Mouse (Mus musculus) MEL (cell line): ENCODE measurements around the gene Kcnh7.
A peak's percentile ranks its signal among the peaks of the same experiment; 100 is the strongest.

Experiments
- CTCF ChIP-seq, 3 experiments: IDR thresholded peaks in 2 of 3; conservative IDR thresholded peaks in 1 of 3; 2 replicates each; pipeline ENCODE4 v1.5.1; 2011 to 2012; ENCODE audit warnings: low read length in 3 of 3, low read depth in 2 of 3, mild to moderate bottlenecking in 2 of 3, improper control_type of control experiment in 1 of 3, inconsistent platforms in 1 of 3, mixed read lengths in 1 of 3, moderate library complexity in 1 of 3; ENCODE audit not compliant: control insufficient read depth in 1 of 3, insufficient read depth in 1 of 3, poor library complexity in 1 of 3, severe bottlenecking in 1 of 3
- EP300 ChIP-seq, 2 experiments: IDR thresholded peaks; 2 replicates each; pipeline ENCODE4 v1.6.1; 2011; ENCODE audit warnings: improper control_type of control experiment in 2 of 2, low read length in 2 of 2, low read depth in 1 of 2, mild to moderate bottlenecking in 1 of 2
- ETS1 ChIP-seq: IDR thresholded peaks from 2 replicates; pipeline ENCODE4 v1.6.1; 2012; ENCODE audit warnings: low read depth, mild to moderate bottlenecking, inconsistent platforms, low read length, improper control_type of control experiment, moderate library complexity
- HCFC1 ChIP-seq: IDR thresholded peaks from 2 replicates; pipeline ENCODE4 v1.6.1; 2012; ENCODE audit warnings: low read depth, mild to moderate bottlenecking, inconsistent platforms, low read length, improper control_type of control experiment, moderate library complexity
- POLR2A ChIP-seq, 2 experiments: IDR thresholded peaks; 2 replicates each; pipeline ENCODE4 v1.6.1; 2011 to 2012; ENCODE audit warnings: low read length in 2 of 2, mild to moderate bottlenecking in 2 of 2, control low read depth in 1 of 2, improper control_type of control experiment in 1 of 2, low read depth in 1 of 2, moderate library complexity in 1 of 2; ENCODE audit not compliant: control insufficient read depth in 1 of 2, insufficient read depth in 1 of 2, poor library complexity in 1 of 2
- SIN3A ChIP-seq: IDR thresholded peaks from 2 replicates; pipeline ENCODE4 v1.6.1; 2012; ENCODE audit warnings: low read length, improper control_type of control experiment, inconsistent platforms
- TAL1 ChIP-seq: IDR thresholded peaks from 2 replicates; pipeline ENCODE4 v1.6.1; 2012; ENCODE audit warnings: mild to moderate bottlenecking, inconsistent platforms, low read length, moderate library complexity, mixed read lengths

DNA sequence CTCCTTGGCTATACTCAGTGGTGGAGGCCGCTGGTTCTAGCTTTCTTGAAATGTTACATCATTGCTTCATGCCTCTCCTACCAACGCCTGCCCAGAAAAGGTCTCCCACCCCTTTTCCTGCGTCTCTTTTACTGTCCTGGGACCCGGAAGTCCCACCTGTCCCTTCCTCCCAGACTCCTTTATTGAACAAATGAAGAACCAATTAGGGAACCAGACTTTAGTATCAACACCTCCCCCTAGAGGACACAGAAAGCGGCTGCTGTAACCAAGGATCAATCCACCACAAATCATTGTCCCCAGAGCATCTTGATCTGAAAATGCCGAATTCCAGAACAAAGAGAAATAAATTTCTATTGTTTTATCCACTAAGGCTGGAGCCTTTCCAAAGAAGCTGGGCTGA, 523.5 kb downstream of the Kcnh7 start:
- no peak for TF ChIP-seq SIN3A
- TF ChIP-seq POLR2A (IDR thresholded peaks at IDR 0.05; ENCODE audit: control insufficient read depth in 1 of 2, insufficient read depth in 1 of 2, low read depth in 1 of 2, low read length in 2 of 2, poor library complexity in 1 of 2): peak in 1 of 2 experiments; percentile 32; a peak in 1 of 4 replicates
- peak; percentile 10 to 65 (median 58); a peak in 4 of 6 replicates for TF ChIP-seq CTCF (IDR thresholded peaks at IDR 0.05 in 2 of 3, conservative IDR thresholded peaks at IDR 0.05 in 1 of 3; ENCODE audit: control insufficient read depth in 1 of 3, insufficient read depth in 1 of 3, low read depth in 2 of 3, low read length in 3 of 3, poor library complexity in 1 of 3, severe bottlenecking in 1 of 3)
- TF ChIP-seq ETS1: no peak
- TF ChIP-seq HCFC1: peak; percentile 51; the same call in 1 of the 2 replicates
- no peak for TF ChIP-seq EP300 (IDR thresholded peaks at IDR 0.05; ENCODE audit: low read depth in 1 of 2, low read length in 2 of 2)
- TF ChIP-seq TAL1: no peak
